Mouse (Mus musculus) layer of hippocampus, adult 2 months (tissue): Measurements from ENCODE around the gene Fam71a. TPM values are rescaled to one million over a fixed set of nuclear protein-coding genes. Genes with fewer than 3 reads are reported as not detected.

Experiments used
- DNase-seq, 2 experiments: peaks; one replicate each; pipeline ENCODE4 v3.0.0; 2022; ENCODE audit warnings: low spot score in 2 of 2
- H3K27ac ChIP-seq: fragments of 200-600 bp; 2 replicates; pipeline ENCODE4 v1.8.1; 2022
- H3K4me3 ChIP-seq: fragments of 200-600 bp; 2 replicates; pipeline ENCODE4 v1.8.1; 2022; ENCODE audit warnings: mild to moderate bottlenecking
- CTCF ChIP-seq: fragments of 200-600 bp; conservative IDR thresholded peaks from 2 replicates; pipeline ENCODE4 v1.8.1; 2022; ENCODE audit warnings: antibody characterized with exemption, mild to moderate bottlenecking, moderate library complexity
- total RNA-seq, 2 experiments: library from RNA; stranded (reverse); gene quantifications; 2 replicates each; pipeline ENCODE4 v1.2.3; 2021

Fam71a gene
- total RNA-seq, 2 experiments from 2014 or later: not detected

DNA sequence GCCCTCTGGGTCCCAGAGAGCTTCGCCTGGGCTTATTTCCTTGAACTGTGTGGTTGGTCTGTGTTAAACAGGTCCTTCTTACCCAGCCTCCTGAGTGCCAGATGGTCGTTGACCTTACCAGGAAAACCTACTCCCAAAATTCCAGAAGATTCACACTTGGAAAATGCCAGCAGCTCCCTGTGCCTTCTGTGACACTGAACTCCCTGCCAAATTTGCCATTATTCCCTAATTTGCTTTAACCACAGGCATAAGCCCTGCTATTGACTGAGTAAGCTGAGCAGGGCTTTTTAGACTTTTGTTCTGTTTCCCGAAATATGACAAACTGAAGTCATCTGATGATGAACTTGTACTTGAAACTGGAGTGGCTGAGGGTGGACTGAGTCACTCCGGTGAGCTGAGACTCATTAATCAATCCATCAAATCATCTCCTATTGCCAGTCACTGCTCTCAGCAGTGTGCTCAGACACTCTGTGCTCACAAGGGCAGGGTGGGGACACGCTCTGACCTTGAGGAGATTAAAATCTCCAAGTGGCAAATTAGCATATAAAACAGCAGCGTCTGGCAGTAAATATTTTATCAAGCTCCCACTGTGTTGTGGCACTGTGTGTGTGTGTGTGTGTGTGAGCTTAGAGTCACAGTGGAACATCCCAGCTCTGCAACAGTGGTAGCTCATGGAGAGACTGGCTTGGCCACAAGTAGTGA lies 25.2 kb upstream of the Fam71a start:
- no peak overlapping the region for H3K27ac ChIP-seq
- no peak overlapping the region for H3K4me3 ChIP-seq
- DNase-seq: no peak
- no peak for TF ChIP-seq CTCF

DNA sequence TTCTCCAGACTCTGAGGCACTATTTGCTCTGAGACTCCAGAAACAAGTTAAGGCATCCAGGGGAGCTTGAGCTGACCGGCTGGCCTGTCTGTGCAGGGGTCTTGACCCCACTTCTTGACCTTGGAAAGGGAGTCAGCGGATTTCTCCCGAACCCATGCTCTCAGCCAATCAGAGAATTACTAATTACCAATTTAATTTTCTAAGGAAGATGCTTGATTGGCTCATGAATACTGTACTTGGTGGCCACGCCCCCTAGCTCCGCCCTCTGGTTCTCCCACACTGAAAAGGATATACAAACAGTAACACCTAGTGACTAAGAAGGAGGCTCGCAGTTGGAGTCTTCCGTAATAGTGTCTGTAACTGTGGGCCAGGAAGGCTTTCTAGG lies 21.8 kb upstream of the Fam71a start:
- Histone ChIP-seq H3K27ac (no peak overlapping the region), H3K4me3 (no peak overlapping the region)
- no peak for DNase-seq
- TF ChIP-seq CTCF: no peak

DNA sequence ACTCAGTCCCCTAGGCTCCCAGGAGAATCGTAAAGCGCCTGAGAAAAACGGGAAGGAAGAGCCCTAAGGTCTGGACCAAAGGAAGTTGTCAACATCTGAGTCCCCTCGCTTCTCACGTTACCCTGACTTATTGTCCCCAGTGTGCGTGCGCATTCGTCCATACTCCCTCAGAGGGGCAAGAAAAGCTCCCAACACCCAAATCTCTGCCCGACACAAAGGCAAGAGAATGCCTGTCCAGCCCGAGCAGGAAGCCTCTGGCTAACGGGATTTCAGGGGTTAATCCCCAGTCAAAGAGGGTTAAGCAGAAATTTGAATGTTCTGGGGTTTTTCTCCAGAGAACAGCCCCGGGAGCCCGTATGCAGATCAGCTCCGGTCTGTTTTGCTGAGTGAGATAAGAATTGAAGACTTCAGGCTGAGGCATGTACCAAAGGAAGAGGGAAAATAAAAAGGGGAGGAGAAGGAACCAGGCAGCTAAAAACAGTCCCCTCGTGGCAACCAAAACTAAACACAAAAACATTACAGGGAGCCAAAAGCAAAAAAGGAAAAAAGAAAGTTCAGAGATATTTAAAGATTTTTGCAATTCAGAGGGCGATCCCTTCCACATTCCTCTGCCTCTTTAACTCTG lies 21.3 kb upstream of the Fam71a start:
- H3K27ac ChIP-seq: no peak overlapping the region
- peak overlapping the region; percentile 4; the same call in 1 of the 2 replicates for H3K4me3 ChIP-seq
- no peak for DNase-seq
- TF ChIP-seq CTCF: no peak

DNA sequence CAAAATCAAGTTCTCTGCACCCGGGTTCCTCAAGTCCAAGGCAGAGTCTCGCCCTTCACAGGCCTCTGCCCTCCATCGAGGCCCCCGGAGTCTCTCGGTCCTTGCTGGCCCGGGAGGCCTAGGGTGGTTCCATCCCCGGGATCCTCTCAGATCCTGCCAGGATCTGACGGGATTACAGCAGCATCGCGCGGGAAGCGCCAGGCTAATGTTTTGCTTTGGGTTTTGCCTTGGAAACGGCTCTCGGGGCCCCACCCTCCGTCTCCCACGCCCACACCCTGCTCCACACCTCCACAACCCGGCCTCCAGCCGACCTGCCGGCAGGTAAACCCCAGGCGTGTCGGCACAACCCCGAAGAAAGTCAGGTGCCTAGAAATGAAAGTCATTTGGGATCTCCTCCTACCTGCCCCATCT lies 20.2 kb upstream of the Fam71a start:
- TF ChIP-seq CTCF: no peak
- H3K27ac ChIP-seq: no peak overlapping the region
- DNase-seq: no peak
- peak overlapping the region; percentile 71; the same call in 1 of the 2 replicates for H3K4me3 ChIP-seq

DNA sequence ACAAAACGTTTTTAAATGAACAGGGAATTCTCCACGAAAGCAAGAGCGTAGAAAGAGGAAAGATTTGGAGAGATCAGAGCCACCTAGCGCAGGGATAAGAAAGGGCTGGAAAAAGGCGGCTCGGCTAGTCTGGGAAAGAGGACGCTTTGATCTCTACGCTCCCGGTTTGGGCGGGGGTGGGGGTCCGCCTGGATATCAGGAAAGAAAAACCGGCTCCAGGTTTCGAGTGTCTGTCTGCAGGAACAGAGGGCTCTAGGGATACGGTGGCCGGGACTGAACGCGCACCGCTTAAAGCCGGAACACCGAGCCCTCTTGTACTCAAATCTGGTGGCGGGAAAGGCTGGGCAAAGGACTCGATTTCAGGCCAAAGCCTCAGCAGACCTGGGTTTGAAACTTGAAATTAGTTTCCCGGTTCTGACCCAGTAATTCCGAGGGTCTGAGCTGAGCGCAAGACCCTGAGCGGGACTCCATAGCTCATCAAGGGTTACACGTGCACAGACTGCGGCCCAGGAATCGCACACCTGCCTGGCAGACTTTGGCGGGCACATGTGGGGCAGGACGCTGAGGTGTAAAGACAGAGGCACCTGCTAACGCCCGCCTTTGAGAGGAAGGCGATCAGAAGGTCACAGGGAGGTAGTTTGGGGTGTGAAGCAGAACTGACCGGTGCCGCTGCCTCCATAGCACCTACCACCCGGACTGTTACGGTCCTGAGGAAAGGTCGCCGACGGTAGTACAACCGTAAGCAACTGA lies 19.6 kb upstream of the Fam71a start:
- peak overlapping the region; percentile 71 for H3K4me3 ChIP-seq
- peak; percentile 45 for TF ChIP-seq CTCF
- DNase-seq: no peak
- H3K27ac ChIP-seq: 0 out of 2 replicates have a peak overlapping the region, but pooled peaks have one; percentile 10

DNA sequence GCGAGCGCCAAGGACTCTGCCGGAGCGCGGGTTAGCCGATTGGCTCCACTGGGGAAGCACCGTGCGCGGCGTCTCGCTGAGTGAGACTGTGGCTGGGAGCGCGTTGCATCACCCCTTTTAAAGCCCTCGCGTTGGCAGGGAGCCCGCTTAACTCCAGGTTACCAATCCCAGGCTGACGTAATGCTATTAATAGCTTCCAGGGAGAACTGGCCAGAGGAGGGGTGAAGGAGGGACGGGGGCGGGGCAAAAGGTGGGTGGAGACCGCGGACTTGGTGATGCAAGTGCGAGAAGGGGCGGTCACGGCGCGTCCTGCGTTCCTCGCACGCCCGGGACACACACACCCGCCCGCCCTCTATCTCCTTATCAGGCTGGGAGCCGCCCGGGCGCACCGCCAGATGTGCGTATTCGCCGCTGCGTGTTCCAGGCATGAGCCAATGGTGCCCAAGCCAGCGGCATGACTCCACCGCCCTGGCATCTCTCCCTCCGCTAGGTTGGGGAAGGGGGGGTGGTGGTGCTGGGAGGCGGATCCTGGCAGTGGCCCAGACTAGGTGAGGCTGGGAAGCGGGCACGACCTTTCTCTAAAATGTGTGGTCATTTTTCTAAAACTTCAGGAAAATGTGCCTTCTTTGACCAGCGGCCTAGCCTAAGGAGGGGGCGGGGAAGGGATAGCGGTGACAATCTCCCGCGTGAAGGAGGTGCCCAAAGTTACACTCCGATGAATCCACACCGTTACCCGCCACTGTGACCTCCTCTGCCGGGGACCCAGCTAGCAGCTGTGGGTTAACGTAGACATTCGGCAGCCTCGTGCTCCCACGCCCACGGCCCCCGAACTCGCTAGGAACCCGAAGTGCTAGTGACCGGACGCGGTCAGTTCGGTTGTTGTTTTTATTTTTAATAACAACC lies 18.8 kb upstream of the Fam71a start:
- peak; percentile 71 to 78 for DNase-seq
- no peak for TF ChIP-seq CTCF
- peak overlapping the region; percentile 71 for H3K4me3 ChIP-seq
- H3K27ac ChIP-seq: peak overlapping the region; percentile 51; the same call in 1 of the 2 replicates

DNA sequence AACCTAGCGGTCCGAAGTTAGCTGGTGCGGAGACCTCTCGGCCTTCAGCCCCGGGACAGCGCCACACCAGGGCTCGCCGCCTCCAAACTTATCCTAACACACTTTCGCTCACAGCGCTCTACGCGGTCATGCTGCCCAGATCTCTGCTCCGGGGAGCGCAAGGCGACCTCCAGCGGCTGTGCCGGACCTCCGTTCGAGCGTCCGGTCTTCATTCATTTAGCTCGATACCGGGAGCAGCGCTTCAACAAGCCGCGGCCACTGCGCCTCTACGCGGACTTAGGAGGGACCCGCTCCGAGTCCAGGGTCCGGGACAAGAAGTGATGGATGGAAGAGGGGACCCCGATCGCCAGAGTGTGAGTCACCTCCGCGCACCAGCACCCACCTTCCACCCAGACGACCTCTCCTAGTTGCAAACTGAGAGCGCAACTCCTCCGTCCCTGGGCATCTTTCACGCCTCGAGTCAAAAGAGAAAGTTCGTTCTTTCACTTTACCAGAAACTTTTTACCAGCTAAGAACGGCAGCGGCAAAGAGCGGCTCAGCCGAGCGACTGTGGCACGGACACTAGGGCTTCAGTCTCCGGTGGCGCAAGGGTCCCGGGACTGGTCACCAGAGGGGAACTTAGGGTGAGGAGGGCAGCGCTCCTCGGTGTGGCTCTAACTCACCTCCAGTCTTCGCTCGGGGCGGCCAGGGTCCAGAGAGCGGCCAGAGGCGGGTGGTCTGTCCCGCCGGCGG lies 18.0 kb upstream of the Fam71a start:
- peak in 1 of 2 experiments; percentile 13 for DNase-seq
- Histone ChIP-seq H3K27ac (peak overlapping the region; percentile 51; the same call in 1 of the 2 replicates), H3K4me3 (peak overlapping the region; percentile 71)
- peak; percentile 51 for TF ChIP-seq CTCF

DNA sequence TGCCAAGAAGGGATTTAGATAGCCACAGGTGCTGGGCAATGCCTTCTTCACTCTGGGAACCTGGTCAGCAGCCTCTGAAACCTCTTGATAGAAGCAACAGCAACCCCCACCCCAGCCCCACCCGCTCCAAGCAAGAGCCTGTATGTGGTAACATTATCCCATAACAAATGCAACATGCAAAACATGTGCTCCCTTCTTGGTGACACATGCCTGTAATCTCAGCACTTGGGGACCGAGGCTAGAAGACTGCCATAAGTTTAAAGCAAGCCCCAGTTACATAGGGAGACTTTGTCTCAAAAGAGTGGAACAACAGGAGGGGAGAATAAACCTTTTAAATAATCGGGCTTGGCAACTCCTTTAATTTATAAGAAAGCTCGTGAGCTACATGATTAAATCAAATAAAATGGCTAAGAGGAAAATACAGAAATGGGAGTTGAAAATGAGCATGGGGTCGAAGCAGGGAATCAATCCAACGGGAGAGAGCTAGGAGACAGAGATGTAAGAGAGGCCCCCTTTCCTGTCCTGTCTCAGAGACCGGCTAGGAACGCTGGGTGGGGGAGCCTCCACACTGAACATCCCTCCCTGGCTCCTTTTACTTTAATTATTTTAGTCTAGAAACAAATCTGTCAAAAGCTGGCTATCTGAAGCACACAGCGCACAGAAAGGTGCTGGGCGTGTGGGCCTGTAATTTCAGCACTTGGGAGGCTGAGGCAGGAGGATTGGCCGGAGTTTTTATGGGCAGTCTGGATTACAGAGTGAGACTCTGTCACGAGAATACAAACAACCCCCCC lies 17.0 kb upstream of the Fam71a start:
- H3K27ac ChIP-seq: no peak overlapping the region
- no peak for TF ChIP-seq CTCF
- no peak overlapping the region for H3K4me3 ChIP-seq
- DNase-seq: no peak

DNA sequence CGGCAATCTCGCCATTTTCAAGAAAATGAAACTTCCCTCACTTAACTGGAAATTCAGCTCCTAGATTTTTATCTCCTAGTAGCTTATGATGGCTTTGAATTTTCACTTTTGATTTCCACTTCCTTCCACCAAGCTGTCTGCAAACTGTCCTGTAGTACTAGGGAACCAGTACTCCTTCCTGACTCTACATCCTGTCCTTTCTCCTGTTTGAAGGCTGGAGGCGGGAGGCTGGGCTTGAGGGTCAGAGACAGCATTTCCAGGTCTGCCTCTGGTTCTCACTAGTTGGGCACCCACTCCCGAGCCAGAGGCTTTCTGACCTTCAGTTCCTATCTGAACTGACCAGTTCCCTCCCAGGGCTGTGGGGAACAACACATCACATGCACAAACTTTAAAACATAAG lies 15.8 kb upstream of the Fam71a start:
- TF ChIP-seq CTCF: no peak
- Histone ChIP-seq H3K4me3 (no peak overlapping the region), H3K27ac (no peak overlapping the region)
- DNase-seq: no peak

DNA sequence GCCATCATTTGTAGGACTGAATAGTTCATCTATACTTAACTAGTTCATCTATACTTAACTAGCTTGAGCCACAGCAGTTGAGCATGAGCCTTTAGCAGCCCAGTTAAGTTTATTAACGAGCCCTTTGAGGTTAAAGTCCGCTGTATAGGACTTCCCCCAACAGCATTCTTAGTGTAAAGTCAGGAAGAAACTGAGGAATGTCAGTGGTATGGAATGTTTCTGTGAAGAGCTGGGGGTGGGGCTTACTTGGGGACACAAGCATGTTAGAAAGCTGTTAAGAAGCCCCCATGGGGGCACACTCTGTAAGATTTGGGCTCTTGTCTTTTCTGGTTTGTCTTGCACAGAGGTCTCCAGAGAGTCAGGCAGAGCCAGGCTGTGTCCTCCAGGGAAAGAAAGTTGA lies 15.2 kb upstream of the Fam71a start:
- no peak overlapping the region for H3K4me3 ChIP-seq
- TF ChIP-seq CTCF: no peak
- no peak overlapping the region for H3K27ac ChIP-seq
- DNase-seq: no peak

DNA sequence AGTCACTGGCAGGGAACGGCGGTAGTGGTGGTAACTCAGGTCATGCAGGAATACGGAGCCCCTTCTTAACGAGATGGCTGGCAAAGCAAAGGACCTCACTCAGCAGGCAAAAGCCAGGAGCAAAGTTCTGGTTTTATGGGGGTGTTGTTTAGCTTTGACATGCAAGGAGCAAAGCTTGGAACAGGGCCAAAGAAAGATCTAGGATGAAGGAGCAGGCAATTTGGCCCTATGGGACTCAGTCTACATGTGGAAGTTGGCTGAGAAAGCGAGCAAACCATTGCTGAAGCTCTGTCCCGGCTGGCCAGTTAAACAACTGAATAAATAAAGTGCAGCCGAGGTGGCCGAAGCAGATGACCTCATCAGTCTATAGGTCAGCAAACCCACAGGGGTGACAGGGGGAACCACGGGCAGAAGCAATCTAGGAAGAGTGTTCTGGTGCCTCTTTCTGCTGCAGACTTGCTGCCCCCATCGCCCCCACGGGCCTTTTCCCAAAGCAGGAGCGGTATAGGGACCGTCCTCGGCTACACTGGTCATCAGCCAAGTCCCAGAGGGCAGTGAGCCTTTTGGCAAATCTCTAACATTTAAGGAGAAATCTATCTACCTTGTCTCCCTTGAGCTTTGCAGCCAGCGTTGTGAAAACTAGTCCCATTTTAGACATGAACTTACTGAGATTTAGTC lies 14.0 kb upstream of the Fam71a start:
- Histone ChIP-seq H3K27ac (no peak overlapping the region), H3K4me3 (no peak overlapping the region)
- no peak for DNase-seq
- TF ChIP-seq CTCF: no peak
